Mouse (Mus musculus) liver, adult 2 months (tissue): Measurements from ENCODE around the gene Arpp19. TPM values are rescaled to one million over a fixed set of nuclear protein-coding genes. Genes with fewer than 3 reads are reported as not detected.
A peak's percentile ranks its signal among the peaks of the same experiment; 100 is the strongest.

Experiments used
- DNase-seq: peaks from one replicate; pipeline ENCODE4 v3.0.0-alpha.2; 2011; ENCODE audit warnings: low read depth, low spot score; ENCODE audit errors: extremely low read depth
- H3K27ac ChIP-seq: fragments of 200-500 bp; replicated peaks from 2 replicates; pipeline ENCODE4 v1.5.1; 2012; ENCODE audit warnings: low read depth, mild to moderate bottlenecking, control low read depth, inconsistent platforms, low read length; ENCODE audit not compliant: insufficient read depth
- H3K27me3 ChIP-seq: fragments of 200-500 bp; 2 replicates; pipeline ENCODE4 v1.6.1; 2012; ENCODE audit warnings: mild to moderate bottlenecking, moderate library complexity, low read length, inconsistent platforms; ENCODE audit not compliant: control insufficient read depth, insufficient read depth
- H3K36me3 ChIP-seq: fragments of 200-500 bp; 2 replicates; pipeline ENCODE4 v1.6.1; 2012; ENCODE audit warnings: low read length, inconsistent platforms; ENCODE audit not compliant: control insufficient read depth, insufficient read depth
- H3K4me1 ChIP-seq: fragments of 200-500 bp; 2 replicates; pipeline ENCODE4 v1.6.1; 2011; ENCODE audit warnings: low read length; ENCODE audit not compliant: control insufficient read depth, insufficient read depth
- H3K4me3 ChIP-seq: fragments of 200-500 bp; 2 replicates; pipeline ENCODE4 v1.5.1; 2011; ENCODE audit warnings: low read depth, mild to moderate bottlenecking, control low read depth, low read length, moderate library complexity; ENCODE audit not compliant: insufficient read depth
- H3K79me2 ChIP-seq: fragments of 200-500 bp; 2 replicates; pipeline ENCODE4 v1.6.1; 2012; ENCODE audit warnings: inconsistent platforms, mild to moderate bottlenecking, low read length, moderate library complexity; ENCODE audit not compliant: control insufficient read depth, insufficient read depth
- H3K9ac ChIP-seq: fragments of 200-500 bp; 2 replicates; pipeline ENCODE4 v1.6.1; 2012; ENCODE audit warnings: low read depth, mild to moderate bottlenecking, control low read depth, inconsistent platforms, low read length
- CTCF ChIP-seq: fragments of 200-500 bp; IDR thresholded peaks from 2 replicates; pipeline ENCODE4 v1.5.1; 2011; ENCODE audit warnings: low read depth, low read length, control low read depth
- POLR2A ChIP-seq: fragments of 200-500 bp; IDR thresholded peaks from 2 replicates; pipeline ENCODE4 v1.6.1; 2011; ENCODE audit warnings: low read length, control low read depth; ENCODE audit not compliant: insufficient read depth; ENCODE audit errors: extremely low read depth
- WGBS: fragments of 180-500 bp; shearing (Covaris S2); methylation state at CpG from one replicate; pipeline ENCODE4 v1.1.7; 2018; 5-methylcytosine and 5-hydroxymethylcytosine counted together
- polyA plus RNA-seq: library from polyadenylated mRNA; depleted of rRNA; stranded (reverse); fragments of >200 nt; gene quantifications from 2 replicates; pipeline ENCODE4 v1.2.3, GENCODE M21; 2012
- total RNA-seq: library from RNA; depleted of rRNA; stranded (reverse); fragments of >200 nt; gene quantifications from 2 replicates; pipeline ENCODE4 v1.2.3, GENCODE M21; 2014

The Arpp19 gene
- total and polyA plus RNA-seq, 2 experiments, result 8.1 to 38.5 TPM

DNA sequence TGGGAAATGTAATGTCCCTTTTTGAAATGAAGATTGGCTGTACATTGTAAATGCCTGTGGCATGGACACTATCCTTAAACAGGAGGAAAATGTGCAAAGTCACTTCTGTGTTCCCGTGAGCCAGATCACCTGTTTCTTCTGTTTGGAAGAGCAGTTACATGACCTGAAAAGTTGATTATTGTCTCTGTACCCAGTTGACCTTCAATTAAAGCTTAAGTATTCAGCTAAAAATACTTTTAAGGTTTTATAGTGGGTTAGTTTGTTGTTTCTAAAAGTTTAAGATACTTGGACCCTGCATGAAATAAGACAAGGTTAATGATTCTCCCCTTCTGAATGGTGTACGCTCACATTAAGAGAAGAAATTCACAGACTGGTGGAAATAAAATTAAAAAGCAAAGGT lies 3.2 kb downstream of the Arpp19 start:
- H3K4me1 ChIP-seq, result peaks cover 23% of the 10 kb centered on the region
- 24% methylated on average over 2 of the region's 2 CpGs for WGBS
- no peaks in the 10 kb centered on the region for H3K27me3 ChIP-seq
- TF ChIP-seq POLR2A, result no peak
- no peak for TF ChIP-seq CTCF
- peaks cover 3% of the 10 kb centered on the region for H3K36me3 ChIP-seq
- H3K27ac ChIP-seq, result peak overlapping the region; percentile 68; the same call in 1 of the 2 replicates
- DNase-seq, result peak; percentile 86
- no peak overlapping the region for H3K9ac ChIP-seq
- no peak overlapping the region for H3K4me3 ChIP-seq
- peaks cover 13% of the 10 kb centered on the region for H3K79me2 ChIP-seq

- Histone ChIP-seq H3K4me1 (peaks cover 23% of the 10 kb centered on the region), H3K9ac (no peak overlapping the region), H3K27ac (no peak overlapping the region; the same call in 1 of the 2 replicates), H3K4me3 (no peak overlapping the region), H3K27me3 (no peaks in the 10 kb centered on the region), H3K36me3 (peaks cover 6% of the 10 kb centered on the region), H3K79me2 (peaks cover 13% of the 10 kb centered on the region)
- 80% methylated on average over 2 of the region's 2 CpGs for WGBS
- TF ChIP-seq POLR2A (no peak), CTCF (no peak)
- DNase-seq, result peak; percentile 75
Observed at GRCm38 (mm10) chr9:75041840-75042525, 4.6 kb downstream of the Arpp19 start.

- H3K9ac ChIP-seq, result no peak overlapping the region
- WGBS, result 55% methylated on average over 2 of the region's 2 CpGs
- no peaks in the 10 kb centered on the region for H3K27me3 ChIP-seq
- no peak overlapping the region for H3K4me3 ChIP-seq
- peaks cover 27% of the 10 kb centered on the region for H3K4me1 ChIP-seq
- no peak for TF ChIP-seq CTCF
- TF ChIP-seq POLR2A, result no peak
- no peak overlapping the region for H3K27ac ChIP-seq
- no peak for DNase-seq
- H3K79me2 ChIP-seq, result peaks cover 14% of the 10 kb centered on the region
- H3K36me3 ChIP-seq, result peaks cover 6% of the 10 kb centered on the region
Observed at GRCm38 (mm10) chr9:75043191-75043590, 5.8 kb downstream of the Arpp19 start.

DNA sequence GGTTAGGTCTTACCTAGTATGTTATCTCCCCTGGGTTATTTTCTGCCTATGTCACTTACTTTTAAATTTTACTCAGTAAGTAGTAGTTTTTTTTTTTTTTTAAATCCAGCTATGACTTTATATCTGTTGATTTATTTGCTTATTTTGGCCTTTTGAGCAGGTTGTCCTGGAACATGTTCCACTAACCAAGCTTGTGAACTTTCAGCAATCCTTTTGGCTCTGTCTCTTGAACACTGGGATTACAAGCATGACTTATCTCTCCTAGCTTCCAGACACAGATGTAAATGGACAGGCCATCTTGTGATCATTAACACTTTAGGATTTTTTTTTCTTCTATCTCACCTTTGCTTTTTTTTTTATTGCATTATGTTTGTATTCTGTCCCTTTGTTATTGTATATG lies 9.7 kb downstream of the Arpp19 start:
- Histone ChIP-seq H3K4me1 (peaks cover 20% of the 10 kb centered on the region), H3K36me3 (peaks cover 6% of the 10 kb centered on the region), H3K4me3 (no peak overlapping the region), H3K27ac (no peak overlapping the region), H3K79me2 (peaks cover 18% of the 10 kb centered on the region), H3K27me3 (no peaks in the 10 kb centered on the region), H3K9ac (no peak overlapping the region)
- TF ChIP-seq POLR2A (no peak), CTCF (no peak)
- peak; percentile 90 for DNase-seq

- no peaks in the 10 kb centered on the region for H3K27me3 ChIP-seq
- TF ChIP-seq CTCF (no peak), POLR2A (no peak)
- no peak overlapping the region for H3K27ac ChIP-seq
- no peak for DNase-seq
- WGBS, result 53% methylated on average over 3 of the region's 3 CpGs
- H3K4me3 ChIP-seq, result no peak overlapping the region
- peaks cover 6% of the 10 kb centered on the region for H3K36me3 ChIP-seq
- peaks cover 12% of the 10 kb centered on the region for H3K4me1 ChIP-seq
- H3K9ac ChIP-seq, result no peak overlapping the region
- peaks cover 16% of the 10 kb centered on the region for H3K79me2 ChIP-seq
Observed at GRCm38 (mm10) chr9:75049100-75049499, 11.7 kb downstream of the Arpp19 start.

- 12% methylated on average over 3 of the region's 3 CpGs for WGBS
- Histone ChIP-seq H3K4me1 (peaks cover 12% of the 10 kb centered on the region), H3K27ac (no peak overlapping the region), H3K27me3 (no peaks in the 10 kb centered on the region), H3K9ac (no peak overlapping the region; the same call in 1 of the 2 replicates), H3K36me3 (peaks cover 6% of the 10 kb centered on the region), H3K79me2 (peaks cover 16% of the 10 kb centered on the region), H3K4me3 (no peak overlapping the region)
- TF ChIP-seq CTCF (peak; percentile 74), POLR2A (no peak)
- DNase-seq, result peak; percentile 62
Observed at GRCm38 (mm10) chr9:75050003-75050402, 12.6 kb downstream of the Arpp19 start.
